Mouse (Mus musculus): ENCODE results near the gene Hao2.

- no peak for TF ChIP-seq CTCF (IDR thresholded peaks at IDR 0.05)
- TF ChIP-seq EP300 (IDR thresholded peaks at IDR 0.05) = no peak
Observed at GRCm38 (mm10) chr3:98862800-98863199, 30.2 kb downstream of the Hao2 start.
